Mouse (Mus musculus) MEL (cell line): ENCODE data around the gene Htr1b.

Experiments
- CTCF ChIP-seq, 3 experiments: IDR thresholded peaks in 2 of 3; conservative IDR thresholded peaks in 1 of 3; 2 replicates each; pipeline ENCODE4 v1.5.1; 2011 to 2012; ENCODE audit warnings: low read length in 3 of 3, low read depth in 2 of 3, mild to moderate bottlenecking in 2 of 3, improper control_type of control experiment in 1 of 3, inconsistent platforms in 1 of 3, mixed read lengths in 1 of 3, moderate library complexity in 1 of 3; ENCODE audit not compliant: control insufficient read depth in 1 of 3, insufficient read depth in 1 of 3, poor library complexity in 1 of 3, severe bottlenecking in 1 of 3
- GATA1 ChIP-seq: IDR thresholded peaks from 2 replicates; pipeline ENCODE4 v1.6.1; 2011; ENCODE audit warnings: low read depth, low read length, improper control_type of control experiment
- NRF1 ChIP-seq: IDR thresholded peaks from 2 replicates; pipeline ENCODE4 v1.6.1; 2014; ENCODE audit warnings: low read depth, mild to moderate bottlenecking, inconsistent platforms, low read length, improper control_type of control experiment, moderate library complexity; ENCODE audit not compliant: poor library complexity, insufficient read depth, severe bottlenecking
- POLR2A ChIP-seq, 2 experiments: IDR thresholded peaks; 2 replicates each; pipeline ENCODE4 v1.6.1; 2011 to 2012; ENCODE audit warnings: low read length in 2 of 2, mild to moderate bottlenecking in 2 of 2, control low read depth in 1 of 2, improper control_type of control experiment in 1 of 2, low read depth in 1 of 2, moderate library complexity in 1 of 2; ENCODE audit not compliant: control insufficient read depth in 1 of 2, insufficient read depth in 1 of 2, poor library complexity in 1 of 2
- TAL1 ChIP-seq: IDR thresholded peaks from 2 replicates; pipeline ENCODE4 v1.6.1; 2012; ENCODE audit warnings: mild to moderate bottlenecking, inconsistent platforms, low read length, moderate library complexity, mixed read lengths
- ZNF384 ChIP-seq: IDR thresholded peaks from 2 replicates; pipeline ENCODE4 v1.6.1; 2012; ENCODE audit warnings: low read depth, mild to moderate bottlenecking, inconsistent platforms, low read length, improper control_type of control experiment

- no peak for TF ChIP-seq CTCF (IDR thresholded peaks at IDR 0.05 in 2 of 3, conservative IDR thresholded peaks at IDR 0.05 in 1 of 3; ENCODE audit: control insufficient read depth in 1 of 3, insufficient read depth in 1 of 3, low read depth in 2 of 3, low read length in 3 of 3, poor library complexity in 1 of 3, severe bottlenecking in 1 of 3)
- TF ChIP-seq POLR2A (IDR thresholded peaks at IDR 0.05; ENCODE audit: control insufficient read depth in 1 of 2, insufficient read depth in 1 of 2, low read depth in 1 of 2, low read length in 2 of 2, poor library complexity in 1 of 2): no peak
- TF ChIP-seq NRF1: no peak
- TF ChIP-seq ZNF384: no peak
- TF ChIP-seq TAL1: no peak
- no peak for TF ChIP-seq GATA1
These were observed 742 bp downstream of the Htr1b start for GRCm38 (mm10) chr9:81632736-81633436.
